Comparison of ENCODE assay signal across 39 mouse cellular contexts in genomic region chr11:99846746-99847145, GRCm38 (mm10). TPM values are rescaled to one million over a fixed set of nuclear protein-coding genes. Genes with fewer than 3 reads are reported as not detected.
"Had no signal": no experiment of that assay in that cellular context is flagged by ENCODE, and none has a peak within 500 bp of the region (broad histone marks: within the 10 kb centered on the region; RNA-seq: fewer than 3 reads in every experiment).

No protein-coding gene starts in this region.

- H3K27me3 ChIP-seq: heart, embryonic 13.5 days; heart, embryonic 15.5 days; hindbrain, embryonic 13.5 days; hindbrain, embryonic 15.5 days; kidney, embryonic 15.5 days; limb, embryonic 12.5 days; liver, embryonic 13.5 days; liver, embryonic 15.5 days had no signal

- H3K4me1 ChIP-seq: heart, embryonic 13.5 days; heart, embryonic 15.5 days; hindbrain, embryonic 13.5 days; hindbrain, embryonic 15.5 days; kidney, embryonic 15.5 days; limb, embryonic 12.5 days; liver, embryonic 13.5 days; liver, embryonic 15.5 days had no signal

- DNase-seq: gastrocnemius, postnatal 14 days; gastrocnemius, postnatal 36 days; heart, adult 18-20 months; heart, postnatal 14 days; heart, postnatal 36 days; kidney, adult 11 months; kidney, adult 2 months; kidney, adult 9 months; kidney, postnatal 14 days; kidney, postnatal 4 days; liver; liver, embryonic 13.5 days had no signal

- H3K36me3 ChIP-seq: heart, embryonic 13.5 days; heart, embryonic 15.5 days; hindbrain, embryonic 13.5 days; hindbrain, embryonic 15.5 days; kidney, embryonic 15.5 days; limb, embryonic 10.5 days; limb, embryonic 12.5 days; liver, embryonic 13.5 days; liver, embryonic 15.5 days had no signal

- H3K4me3 ChIP-seq: heart, embryonic 13.5 days; heart, embryonic 15.5 days; hindbrain, embryonic 13.5 days; hindbrain, embryonic 15.5 days; kidney, embryonic 15.5 days; layer of hippocampus, adult 2 months; left cerebral cortex, adult 2 months; limb, embryonic 10.5 days; limb, embryonic 12.5 days; liver, embryonic 13.5 days; liver, embryonic 15.5 days had no signal

- H3K4me2 ChIP-seq: heart, embryonic 11.5 days; heart, embryonic 13.5 days; heart, embryonic 15.5 days; hindbrain, embryonic 13.5 days; hindbrain, embryonic 15.5 days; kidney, embryonic 15.5 days; limb, embryonic 12.5 days; liver, embryonic 11.5 days; liver, embryonic 13.5 days; liver, embryonic 15.5 days had no signal

- ATAC-seq: hindbrain, postnatal 0 days; intestine, embryonic 16.5 days had no signal

- H3K9me3 ChIP-seq: heart, embryonic 13.5 days; heart, embryonic 15.5 days; hindbrain, embryonic 13.5 days; hindbrain, embryonic 15.5 days; kidney, embryonic 15.5 days; limb, embryonic 10.5 days; liver, embryonic 13.5 days; liver, embryonic 15.5 days had no signal

RNA-seq across cellular contexts. Expression of gene Krtap4-16, which starts 4.7 kb away (rescaled TPM):
- total RNA-seq: gastrocnemius, adult 18-20 months; gastrocnemius, adult 8-10 months; gastrocnemius, postnatal 14 days; gastrocnemius, postnatal 36 days; heart, adult 18-20 months; heart, postnatal 14 days; heart, postnatal 36 days; hematopoietic stem cell, adult 5-6 weeks; hindbrain, postnatal 0 days; layer of hippocampus, adult 2 months; layer of hippocampus, postnatal 10 days; layer of hippocampus, postnatal 25 days; left cerebral cortex, adult 2 months; left cerebral cortex, postnatal 14 days; left cerebral cortex, postnatal 36 days had no signal
- polyA plus RNA-seq: gonadal fat pad, adult 2 months; heart, embryonic 11.5 days; heart, embryonic 13.5 days; heart, embryonic 15.5 days; heart, postnatal 0 days; hindbrain, embryonic 11.5 days; hindbrain, embryonic 13.5 days; hindbrain, embryonic 15.5 days; hindbrain, postnatal 0 days; intestine, embryonic 16.5 days; kidney, adult 2 months; kidney, embryonic 15.5 days; kidney, postnatal 0 days; limb, embryonic 10.5 days; limb, embryonic 12.5 days; limb, embryonic 14.5 days; liver, embryonic 11.5 days; liver, embryonic 13.5 days; liver, embryonic 15.5 days had no signal

RNA-seq across cellular contexts. Expression of gene 2300003K06Rik, which starts 8.9 kb away (rescaled TPM):
- total RNA-seq: gastrocnemius, adult 18-20 months; gastrocnemius, adult 8-10 months; gastrocnemius, postnatal 14 days; gastrocnemius, postnatal 36 days; heart, adult 18-20 months; heart, postnatal 14 days; heart, postnatal 36 days; hematopoietic stem cell, adult 5-6 weeks; hindbrain, postnatal 0 days; layer of hippocampus, adult 2 months; layer of hippocampus, postnatal 10 days; layer of hippocampus, postnatal 25 days; left cerebral cortex, adult 2 months; left cerebral cortex, postnatal 14 days; left cerebral cortex, postnatal 36 days had no signal
- polyA plus RNA-seq: gonadal fat pad, adult 2 months; heart, embryonic 11.5 days; heart, embryonic 13.5 days; heart, embryonic 15.5 days; heart, postnatal 0 days; hindbrain, embryonic 11.5 days; hindbrain, embryonic 13.5 days; hindbrain, embryonic 15.5 days; hindbrain, postnatal 0 days; intestine, embryonic 14.5 days; intestine, embryonic 16.5 days; kidney, adult 2 months; kidney, embryonic 15.5 days; kidney, postnatal 0 days; limb, embryonic 10.5 days; limb, embryonic 12.5 days; limb, embryonic 14.5 days; liver, embryonic 11.5 days; liver, embryonic 13.5 days; liver, embryonic 15.5 days had no signal

RNA-seq across cellular contexts. Expression of gene Gm11568, which starts 11.0 kb away (rescaled TPM):
- total RNA-seq: gastrocnemius, adult 18-20 months; gastrocnemius, adult 8-10 months; gastrocnemius, postnatal 14 days; gastrocnemius, postnatal 36 days; heart, adult 18-20 months; heart, postnatal 14 days; heart, postnatal 36 days; hematopoietic stem cell, adult 5-6 weeks; hindbrain, postnatal 0 days; layer of hippocampus, adult 2 months; layer of hippocampus, postnatal 10 days; layer of hippocampus, postnatal 25 days; left cerebral cortex, adult 2 months; left cerebral cortex, postnatal 14 days; left cerebral cortex, postnatal 36 days had no signal
- polyA plus RNA-seq: gonadal fat pad, adult 2 months; heart, embryonic 11.5 days; heart, embryonic 13.5 days; heart, embryonic 15.5 days; heart, postnatal 0 days; hindbrain, embryonic 11.5 days; hindbrain, embryonic 13.5 days; hindbrain, embryonic 15.5 days; hindbrain, postnatal 0 days; intestine, embryonic 14.5 days; intestine, embryonic 16.5 days; kidney, adult 2 months; kidney, embryonic 15.5 days; kidney, postnatal 0 days; limb, embryonic 10.5 days; limb, embryonic 12.5 days; limb, embryonic 14.5 days; liver, embryonic 11.5 days; liver, embryonic 13.5 days; liver, embryonic 15.5 days had no signal

RNA-seq across cellular contexts. Expression of gene Gm11559, which starts 17.5 kb away (rescaled TPM):
- total RNA-seq: gastrocnemius, adult 18-20 months; gastrocnemius, adult 8-10 months; gastrocnemius, postnatal 14 days; gastrocnemius, postnatal 36 days; heart, adult 18-20 months; heart, postnatal 14 days; heart, postnatal 36 days; hematopoietic stem cell, adult 5-6 weeks; hindbrain, postnatal 0 days; layer of hippocampus, adult 2 months; layer of hippocampus, postnatal 10 days; layer of hippocampus, postnatal 25 days; left cerebral cortex, adult 2 months; left cerebral cortex, postnatal 14 days; left cerebral cortex, postnatal 36 days had no signal
- polyA plus RNA-seq: gonadal fat pad, adult 2 months; heart, embryonic 11.5 days; heart, embryonic 13.5 days; heart, embryonic 15.5 days; heart, postnatal 0 days; hindbrain, embryonic 11.5 days; hindbrain, embryonic 13.5 days; hindbrain, embryonic 15.5 days; hindbrain, postnatal 0 days; intestine, embryonic 14.5 days; intestine, embryonic 16.5 days; kidney, adult 2 months; kidney, embryonic 15.5 days; kidney, postnatal 0 days; limb, embryonic 10.5 days; limb, embryonic 12.5 days; limb, embryonic 14.5 days; liver, embryonic 11.5 days; liver, embryonic 13.5 days; liver, embryonic 15.5 days had no signal

RNA-seq across cellular contexts. Expression of gene Krtap9-1, which starts 26.4 kb away (rescaled TPM):
- total RNA-seq: gastrocnemius, adult 18-20 months; gastrocnemius, adult 8-10 months; gastrocnemius, postnatal 14 days; gastrocnemius, postnatal 36 days; heart, adult 18-20 months; heart, postnatal 14 days; heart, postnatal 36 days; hematopoietic stem cell, adult 5-6 weeks; hindbrain, postnatal 0 days; layer of hippocampus, adult 2 months; layer of hippocampus, postnatal 10 days; layer of hippocampus, postnatal 25 days; left cerebral cortex, adult 2 months; left cerebral cortex, postnatal 14 days; left cerebral cortex, postnatal 36 days had no signal
- polyA plus RNA-seq: gonadal fat pad, adult 2 months; heart, embryonic 11.5 days; heart, embryonic 13.5 days; heart, embryonic 15.5 days; heart, postnatal 0 days; hindbrain, embryonic 11.5 days; hindbrain, embryonic 13.5 days; hindbrain, embryonic 15.5 days; hindbrain, postnatal 0 days; intestine, embryonic 14.5 days; intestine, embryonic 16.5 days; kidney, adult 2 months; kidney, embryonic 15.5 days; kidney, postnatal 0 days; limb, embryonic 10.5 days; limb, embryonic 12.5 days; limb, embryonic 14.5 days; liver, embryonic 11.5 days; liver, embryonic 13.5 days; liver, embryonic 15.5 days had no signal
